Mouse (Mus musculus) myocyte (in vitro differentiated cells): ENCODE measurements around the gene Crebl2.

ENCODE experiments used
- CEBPB ChIP-seq: IDR thresholded peaks from 2 replicates; pipeline ENCODE4 v1.6.1; 2011; ENCODE audit warnings: mild to moderate bottlenecking, moderate library complexity; ENCODE audit not compliant: poor library complexity, insufficient read depth, severe bottlenecking
- MYOG ChIP-seq, 3 experiments: IDR thresholded peaks; one replicate each; pipeline ENCODE4 v1.6.1; 2011; ENCODE audit warnings: control low read depth in 2 of 3, low read depth in 2 of 3, mild to moderate bottlenecking in 2 of 3; ENCODE audit not compliant: insufficient read length in 2 of 3, control insufficient read depth in 1 of 3, insufficient read depth in 1 of 3
- POLR2A ChIP-seq: IDR thresholded peaks from one replicate; pipeline ENCODE4 v1.6.1; 2011; ENCODE audit warnings: low read depth, mild to moderate bottlenecking, control low read depth, moderate library complexity; ENCODE audit not compliant: insufficient read length
- POLR2AphosphoS2 ChIP-seq: IDR thresholded peaks from one replicate; pipeline ENCODE4 v1.6.1; 2011; ENCODE audit warnings: low read depth, control low read depth; ENCODE audit not compliant: insufficient read length
- REST ChIP-seq: IDR thresholded peaks from one replicate; pipeline ENCODE4 v1.6.1; 2011; ENCODE audit warnings: mild to moderate bottlenecking, control low read depth, moderate library complexity; ENCODE audit not compliant: insufficient read depth, insufficient read length
- SRF ChIP-seq: IDR thresholded peaks from one replicate; pipeline ENCODE4 v1.6.1; 2011; ENCODE audit warnings: low read depth; ENCODE audit not compliant: control insufficient read depth, insufficient read length
- USF1 ChIP-seq: IDR thresholded peaks from one replicate; pipeline ENCODE4 v1.6.1; 2011; ENCODE audit warnings: low read depth, mild to moderate bottlenecking, control low read depth, moderate library complexity

GRCm38 (mm10) chr6:134846308-134846707, 16.4 kb downstream of the Crebl2 start:
- TF ChIP-seq POLR2A (no peak), USF1 (no peak), CEBPB (no peak), REST (no peak), POLR2AphosphoS2 (no peak), MYOG (IDR thresholded peaks at IDR 0.05; ENCODE audit: control insufficient read depth in 1 of 3, insufficient read depth in 1 of 3, insufficient read length in 2 of 3, low read depth in 2 of 3) (no peak), SRF (no peak)
